Mouse (Mus musculus) activated CD4-positive, CD25-positive, alpha-beta regulatory T cell, adult 9 weeks (primary cell): ENCODE measurements around the gene Il27. TPM values are rescaled to one million over a fixed set of nuclear protein-coding genes. Genes with fewer than 3 reads are reported as not detected.

Experiments used
- polyA plus RNA-seq: library from polyadenylated mRNA; unstranded; fragments of 100-300 nt; shearing (Covaris generic); gene quantifications from one replicate; pipeline ENCODE4 v1.2.1, GENCODE M21; 2017

Gene Il27
- polyA plus RNA-seq, result not detected

GRCm38 (mm10) chr7:126594862-126595561 lies at the start of gene Il27:
Il27 (minus strand) TSS chr7:126594941.

GRCm38 (mm10) chr7:126630824-126631518 lies 36.2 kb upstream of the Il27 start, which contains the start of gene Nupr1:
Nupr1 (minus strand) TSS chr7:126630861.

GRCm38 (mm10) chr7:126585717-126586116 lies 9.0 kb downstream of the Il27 start, which contains the start of gene Cln3:
Cln3 (minus strand) TSS chr7:126585817.

GRCm38 (mm10) chr7:126584506-126584977 lies 10.2 kb downstream of the Il27 start, which contains the start of gene Apobr:
Apobr (plus strand) TSS chr7:126584942.

GRCm38 (mm10) chr7:126566094-126566765 lies 28.5 kb downstream of the Il27 start, which contains the start of gene Eif3c:
Eif3c (minus strand) TSS chr7:126566411.

Other genes with a start within 250 kb of the Il27 start
- gene Lat, start 225.4 kb downstream of the Il27 start, polyA plus RNA-seq, result 813 TPM
- 79.7 TPM for gene Spns1, start 217.5 kb downstream of the Il27 start, polyA plus RNA-seq
- 4.1 TPM for gene Nfatc2ip, start 198.2 kb downstream of the Il27 start, polyA plus RNA-seq
- gene Cd19, start 180.1 kb downstream of the Il27 start, polyA plus RNA-seq, result 1.3 TPM
- gene Rabep2, start 166.2 kb downstream of the Il27 start, polyA plus RNA-seq, result 53.7 TPM
- 0.57 TPM for gene Atp2a1, start 131.8 kb downstream of the Il27 start, polyA plus RNA-seq
- gene Sh2b1, start 119.5 kb downstream of the Il27 start, polyA plus RNA-seq, result 35.5 TPM
- 132 TPM for gene Tufm, start 107.6 kb downstream of the Il27 start, polyA plus RNA-seq
- 32.9 TPM for gene Atxn2l, start 91.5 kb downstream of the Il27 start, polyA plus RNA-seq
- gene Eif3c, start 28.5 kb downstream of the Il27 start, polyA plus RNA-seq, result 235 TPM
- 4.3 TPM for gene Apobr, start 10.0 kb downstream of the Il27 start, polyA plus RNA-seq
- gene Cln3, start 9.1 kb downstream of the Il27 start, polyA plus RNA-seq, result 120 TPM
- not detected for gene Nupr1, start 35.9 kb upstream of the Il27 start, polyA plus RNA-seq
- 109 TPM for gene Sgf29, start 54.4 kb upstream of the Il27 start, polyA plus RNA-seq
- gene Sult1a1, start 81.5 kb upstream of the Il27 start, polyA plus RNA-seq, result 1.5 TPM
- 130 TPM for gene Bola2, start 100.5 kb upstream of the Il27 start, polyA plus RNA-seq
- gene Slx1b, start 100.8 kb upstream of the Il27 start, polyA plus RNA-seq, result 11.5 TPM
- gene Coro1a, start 112.8 kb upstream of the Il27 start, polyA plus RNA-seq, result 3,436 TPM
- gene Mapk3, start 164.7 kb upstream of the Il27 start, polyA plus RNA-seq, result 29.4 TPM
- gene Gdpd3, start 171.4 kb upstream of the Il27 start, polyA plus RNA-seq, result 0.93 TPM
- gene Ypel3, start 182.0 kb upstream of the Il27 start, polyA plus RNA-seq, result 283 TPM
- 4.4 TPM for gene Tbx6, start 186.5 kb upstream of the Il27 start, polyA plus RNA-seq
- 420 TPM for gene Ppp4c, start 197.6 kb upstream of the Il27 start, polyA plus RNA-seq
- gene Fam57b, start 202.7 kb upstream of the Il27 start, polyA plus RNA-seq, result not detected
- gene 4930451I11Rik, start 236.7 kb upstream of the Il27 start, polyA plus RNA-seq, result not detected